Mouse (Mus musculus) ES-Bruce4 (cell line): Measurements from ENCODE around the gene Arl6ip5.

Experiments
- CTCF ChIP-seq: IDR thresholded peaks from one replicate; pipeline ENCODE4 v1.8.1; 2011; ENCODE audit warnings: low read depth, low read length
- EP300 ChIP-seq: IDR thresholded peaks from 2 replicates; pipeline ENCODE4 v1.6.1; 2011; ENCODE audit warnings: low read depth, low read length; ENCODE audit not compliant: insufficient read depth
- POLR2A ChIP-seq: IDR thresholded peaks from one replicate; pipeline ENCODE4 v1.8.1; 2011; ENCODE audit warnings: low read length; ENCODE audit not compliant: insufficient read depth

DNA sequence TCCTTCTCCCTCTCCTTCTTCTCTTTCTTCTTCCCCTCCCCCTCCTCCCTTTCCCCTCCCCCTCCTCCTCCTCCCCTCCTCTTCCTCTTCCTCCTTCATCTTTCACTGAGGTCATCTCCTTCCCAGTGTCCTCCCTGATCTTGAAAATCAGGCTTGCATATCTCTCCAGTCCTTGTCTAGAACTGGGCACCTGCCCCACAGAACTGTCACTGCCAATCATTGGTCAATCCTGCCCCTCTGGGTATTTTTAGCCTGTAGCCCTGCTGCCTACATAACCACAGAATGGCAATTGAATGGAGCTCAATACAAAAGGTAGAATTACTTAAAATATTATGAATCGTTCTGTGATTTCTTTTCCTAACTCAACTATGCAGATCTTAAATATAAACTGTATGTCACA is 48.0 kb downstream of the Arl6ip5 start:
- no peak for TF ChIP-seq CTCF
- TF ChIP-seq POLR2A, result no peak
- no peak for TF ChIP-seq EP300
